Mouse (Mus musculus) hindbrain, embryonic 11.5 days (tissue): ENCODE data around the gene Pip4k2a. TPM values are rescaled to one million over a fixed set of nuclear protein-coding genes. Genes with fewer than 3 reads are reported as not detected.

Source experiments
- ATAC-seq: fragments of 200-750 bp; cut with Nextera tagmentation; 2 replicates; pipeline ENCODE4 v1.8.0; 2017; ENCODE audit warnings: mild to moderate bottlenecking, moderate TSS enrichment, moderate library complexity; ENCODE audit not compliant: low FRiP score
- DNase-seq: peaks from one replicate; pipeline ENCODE4 v3.0.0-alpha.2; 2015; ENCODE audit warnings: low spot score
- H3K27ac ChIP-seq: fragments of 300-500 bp; sonication (generic); 2 replicates; pipeline ENCODE4 v1.5.1; 2014; ENCODE audit warnings: mild to moderate bottlenecking, low read depth, low read length
- H3K27me3 ChIP-seq: fragments of 300-500 bp; sonication (generic); 2 replicates; pipeline ENCODE4 v1.6.1; 2014; ENCODE audit warnings: mild to moderate bottlenecking, low read length, moderate library complexity, mixed read lengths; ENCODE audit not compliant: control insufficient read depth, insufficient read depth
- H3K36me3 ChIP-seq: fragments of 300-500 bp; sonication (generic); 2 replicates; pipeline ENCODE4 v1.6.1; 2014; ENCODE audit warnings: mild to moderate bottlenecking, low read length, moderate library complexity, mixed read lengths; ENCODE audit not compliant: control insufficient read depth, insufficient read depth
- H3K4me1 ChIP-seq: fragments of 300-500 bp; sonication (generic); replicated peaks from 2 replicates; pipeline ENCODE4 v1.6.1; 2014; ENCODE audit warnings: low read length, mixed read lengths; ENCODE audit not compliant: control insufficient read depth, insufficient read depth
- H3K4me2 ChIP-seq: fragments of 300-500 bp; sonication (generic); replicated peaks from 2 replicates; pipeline ENCODE4 v1.6.1; 2014; ENCODE audit warnings: mild to moderate bottlenecking, low read depth, low read length
- H3K4me3 ChIP-seq: fragments of 300-500 bp; sonication (generic); 2 replicates; pipeline ENCODE4 v1.5.1; 2014; ENCODE audit warnings: low read depth, low read length
- H3K9ac ChIP-seq: fragments of 300-500 bp; sonication (generic); 2 replicates; pipeline ENCODE4 v1.6.1; 2014; ENCODE audit warnings: low read depth, low read length
- H3K9me3 ChIP-seq: fragments of 300-500 bp; sonication (generic); 2 replicates; pipeline ENCODE4 v1.6.1; 2016; ENCODE audit warnings: low read length; ENCODE audit not compliant: control insufficient read depth
- WGBS: fragments of 180-500 bp; shearing (Covaris S2); extraction: QIAGEN DNeasy Blood & Tissue Kit; methylation state at CpG from one replicate; pipeline ENCODE4 v1.1.7; 2014; 5-methylcytosine and 5-hydroxymethylcytosine counted together
- polyA plus RNA-seq: library from polyadenylated mRNA; unstranded; fragments of >200 nt; fragmentation: Nextera tagmentation; extraction: Ambion mirVana; gene quantifications from 2 replicates; pipeline ENCODE4 v1.2.1, GENCODE M21; 2014

Pip4k2a gene
- polyA plus RNA-seq, 1 experiment from 2014 or later = 10.8 TPM

DNA sequence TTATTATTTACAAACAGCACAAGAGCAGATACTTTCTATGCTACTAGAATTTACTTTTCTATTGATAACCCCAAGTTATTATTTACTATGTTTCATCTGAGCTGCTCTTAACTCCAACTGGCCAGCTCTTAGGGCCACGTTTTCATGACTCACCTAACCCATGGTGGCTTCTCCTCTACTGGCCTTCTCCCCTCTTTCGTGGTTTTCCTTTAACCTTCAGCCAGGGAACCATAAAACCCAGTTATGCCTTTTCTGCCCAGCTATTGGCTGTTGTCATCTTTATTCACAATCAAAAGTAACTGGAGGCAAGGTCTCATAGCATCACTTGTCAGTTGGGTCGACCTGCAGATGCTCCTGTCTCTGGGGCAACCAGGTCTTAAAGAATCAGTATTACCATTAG is 12.4 kb downstream of the Pip4k2a start:
- Histone ChIP-seq H3K27ac (no peak overlapping the region), H3K27me3 (no peaks in the 10 kb centered on the region), H3K36me3 (no peaks in the 10 kb centered on the region), H3K9ac (no peak overlapping the region), H3K4me1 (no peaks in the 10 kb centered on the region), H3K9me3 (no peaks in the 10 kb centered on the region), H3K4me3 (no peak overlapping the region), H3K4me2 (no peak overlapping the region)
- ATAC-seq = no peak
- no peak for DNase-seq
- 89% methylated on average over 3 of the region's 3 CpGs for WGBS

DNA sequence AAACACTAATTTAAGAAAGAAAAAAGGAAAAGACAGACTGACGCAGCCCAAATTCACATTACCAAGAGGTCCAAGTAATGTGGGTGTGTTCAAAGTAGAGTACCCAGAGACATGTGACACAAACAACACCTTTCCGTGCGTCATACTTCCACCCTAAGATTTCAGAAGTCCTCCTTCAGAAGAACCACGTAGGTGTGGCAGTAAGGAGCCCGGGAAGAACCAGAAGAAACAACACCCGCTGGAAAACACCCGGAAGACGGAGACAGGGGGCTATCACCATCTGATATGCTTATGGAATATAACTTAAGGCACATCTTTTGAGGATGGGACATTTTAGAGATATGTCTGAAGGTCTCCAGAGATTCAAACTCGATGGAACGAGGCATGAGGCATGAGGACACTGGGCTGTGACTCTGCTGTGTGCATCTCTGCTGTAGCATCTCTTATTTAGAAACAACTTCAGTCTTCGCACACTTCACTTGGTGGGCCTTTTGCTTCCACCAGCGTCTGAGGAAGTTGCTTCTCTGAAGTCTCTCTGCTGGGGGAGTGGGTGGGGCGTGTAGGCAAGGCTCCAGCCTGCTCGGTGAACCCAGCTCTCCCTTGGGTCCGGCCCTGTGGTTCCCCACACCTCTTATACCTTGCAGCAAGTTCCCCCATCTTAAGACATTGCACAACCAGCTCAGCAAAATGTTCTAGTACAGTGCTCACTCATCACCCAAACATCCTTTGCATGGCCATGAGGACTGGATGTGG is 13.7 kb downstream of the Pip4k2a start:
- Histone ChIP-seq H3K4me2 (no peak overlapping the region), H3K9ac (no peak overlapping the region), H3K4me3 (no peak overlapping the region), H3K9me3 (no peaks in the 10 kb centered on the region), H3K4me1 (no peaks in the 10 kb centered on the region; the same call in 1 of the 2 replicates), H3K27ac (no peak overlapping the region), H3K36me3 (no peaks in the 10 kb centered on the region), H3K27me3 (no peaks in the 10 kb centered on the region)
- WGBS = 93% methylated on average over 15 of the region's 15 CpGs
- DNase-seq (no peak), ATAC-seq (no peak)

DNA sequence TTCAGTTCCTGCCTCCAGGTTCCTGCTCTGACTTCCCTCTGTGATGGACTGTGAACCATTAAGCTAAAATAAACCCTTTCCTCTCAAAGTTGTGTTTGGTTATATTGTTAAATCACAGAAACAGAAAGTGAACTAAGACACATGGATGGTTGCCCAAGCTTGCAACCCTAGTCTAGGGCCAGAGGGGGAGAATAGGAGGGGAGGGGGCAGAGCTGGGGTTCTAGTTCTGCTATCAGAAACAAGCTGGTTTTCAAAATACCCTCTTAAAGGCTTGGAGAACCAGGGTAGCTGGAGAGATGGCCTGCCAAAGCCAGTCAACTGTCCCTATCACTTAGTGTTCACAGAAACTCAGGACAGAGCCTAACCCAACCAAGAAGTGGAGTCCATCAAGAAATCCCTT is 14.4 kb downstream of the Pip4k2a start:
- no peaks in the 10 kb centered on the region for H3K9me3 ChIP-seq
- ATAC-seq (no peak), DNase-seq (no peak)
- H3K9ac ChIP-seq = no peak overlapping the region
- no peaks in the 10 kb centered on the region for H3K27me3 ChIP-seq
- H3K4me1 ChIP-seq = no peaks in the 10 kb centered on the region; the same call in 1 of the 2 replicates
- no peak overlapping the region for H3K4me3 ChIP-seq
- H3K36me3 ChIP-seq = no peaks in the 10 kb centered on the region
- H3K4me2 ChIP-seq = no peak overlapping the region
- no peak overlapping the region for H3K27ac ChIP-seq

DNA sequence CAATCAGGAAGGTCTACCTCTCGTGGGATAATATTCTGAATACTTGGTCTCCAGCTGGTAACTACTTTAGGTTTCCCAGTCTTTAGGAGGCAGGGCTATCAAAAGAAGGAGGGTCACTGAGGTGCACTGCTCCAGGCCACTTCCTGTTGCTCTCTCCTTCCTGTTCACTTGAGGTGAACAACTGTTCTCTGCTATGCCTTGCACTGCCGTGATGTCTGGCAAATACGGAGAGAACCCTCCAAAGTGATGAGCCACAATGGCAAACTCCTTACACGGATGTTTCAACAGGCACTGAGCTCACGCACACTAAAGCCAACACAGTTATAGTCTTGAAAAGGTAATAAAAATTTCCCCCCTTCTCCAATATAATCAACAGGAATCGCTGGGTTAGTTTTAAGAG is 15.3 kb downstream of the Pip4k2a start:
- H3K9me3 ChIP-seq = no peaks in the 10 kb centered on the region
- H3K4me2 ChIP-seq = no peak overlapping the region
- no peaks in the 10 kb centered on the region for H3K36me3 ChIP-seq
- no peak for DNase-seq
- H3K4me3 ChIP-seq = no peak overlapping the region
- H3K9ac ChIP-seq = no peak overlapping the region
- WGBS = 83% methylated on average over 6 of the region's 6 CpGs
- ATAC-seq = no peak
- H3K27ac ChIP-seq = no peak overlapping the region
- no peaks in the 10 kb centered on the region; the same call in 1 of the 2 replicates for H3K4me1 ChIP-seq
- no peaks in the 10 kb centered on the region for H3K27me3 ChIP-seq

DNA sequence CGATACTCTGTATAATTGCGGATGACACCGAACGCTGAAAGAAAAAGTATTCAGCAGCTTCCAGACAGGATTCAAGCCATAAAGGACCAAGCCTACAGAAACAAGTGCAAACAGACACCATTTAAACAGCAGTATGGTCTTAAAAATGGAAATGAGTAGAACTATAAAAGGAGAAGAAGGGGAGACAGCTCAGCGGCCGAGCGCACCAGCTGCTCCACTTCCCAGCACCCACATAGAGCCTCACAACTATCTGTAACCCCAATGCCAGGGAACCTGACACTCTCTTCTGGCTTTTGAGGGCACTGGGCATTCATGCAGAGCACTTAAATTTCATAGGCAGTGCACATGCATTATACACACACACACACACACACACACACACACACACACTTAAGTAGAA is 18.3 kb downstream of the Pip4k2a start:
- H3K4me2 ChIP-seq = no peak overlapping the region
- no peaks in the 10 kb centered on the region for H3K27me3 ChIP-seq
- H3K4me1 ChIP-seq = no peaks in the 10 kb centered on the region; the same call in 1 of the 2 replicates
- no peak overlapping the region for H3K27ac ChIP-seq
- no peaks in the 10 kb centered on the region for H3K9me3 ChIP-seq
- WGBS = 82% methylated on average over 7 of the region's 7 CpGs
- H3K36me3 ChIP-seq = no peaks in the 10 kb centered on the region
- no peak overlapping the region for H3K4me3 ChIP-seq
- H3K9ac ChIP-seq = no peak overlapping the region
- DNase-seq (no peak), ATAC-seq (no peak)

DNA sequence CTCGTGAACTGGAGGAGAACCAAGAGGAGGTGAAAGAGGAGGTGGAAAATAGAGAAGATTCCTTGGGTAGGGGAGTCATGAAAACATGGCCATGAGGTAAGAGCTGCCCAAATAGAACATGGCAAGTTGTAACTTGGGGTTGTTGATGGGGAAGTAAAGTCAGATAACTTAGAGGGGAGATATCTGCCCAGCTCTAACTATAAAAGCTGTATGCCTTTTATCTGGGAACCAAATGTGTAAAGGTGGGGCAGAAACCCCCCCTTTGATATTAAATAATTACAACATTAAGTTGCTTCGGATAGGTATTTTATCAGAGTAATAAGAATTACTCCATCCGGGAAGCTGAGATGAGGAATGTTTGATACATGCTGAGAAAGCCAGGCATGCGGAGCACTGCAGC is 18.9 kb downstream of the Pip4k2a start:
- H3K4me3 ChIP-seq = no peak overlapping the region
- no peak overlapping the region for H3K4me2 ChIP-seq
- 88% methylated on average over 4 of the region's 4 CpGs for WGBS
- DNase-seq (no peak), ATAC-seq (no peak)
- H3K9me3 ChIP-seq = no peaks in the 10 kb centered on the region
- H3K4me1 ChIP-seq = no peaks in the 10 kb centered on the region; the same call in 1 of the 2 replicates
- H3K27me3 ChIP-seq = no peaks in the 10 kb centered on the region
- no peak overlapping the region for H3K27ac ChIP-seq
- H3K36me3 ChIP-seq = no peaks in the 10 kb centered on the region
- no peak overlapping the region for H3K9ac ChIP-seq

DNA sequence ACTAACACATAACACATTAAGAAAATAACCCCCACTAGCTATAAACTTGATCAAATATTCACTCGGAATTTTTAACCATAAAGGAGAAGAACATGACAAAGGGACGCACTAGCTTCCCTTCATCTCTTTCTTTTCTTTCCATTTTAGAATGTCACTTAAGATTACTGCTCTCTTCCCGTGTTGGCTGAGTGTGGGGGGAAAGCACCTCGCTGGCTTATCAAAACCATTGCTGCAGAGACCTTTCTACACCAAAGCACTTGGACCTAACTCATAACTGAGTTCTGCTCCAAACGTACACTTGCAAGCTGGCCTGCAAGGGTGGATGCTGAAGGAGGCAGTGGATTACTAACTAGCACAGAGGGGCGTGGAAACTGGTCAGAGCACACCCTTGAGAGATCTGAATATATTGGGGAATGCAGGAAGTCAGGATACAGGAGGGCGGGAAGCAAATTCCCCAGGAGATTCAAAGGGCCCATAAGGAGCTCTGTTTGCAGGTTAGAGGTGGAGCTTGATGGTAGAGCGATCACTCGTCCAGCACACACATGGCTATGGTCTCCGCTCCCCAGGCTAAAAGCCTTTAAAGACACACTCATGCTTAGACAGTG is 20.6 kb downstream of the Pip4k2a start:
- no peak overlapping the region for H3K4me3 ChIP-seq
- no peak overlapping the region for H3K4me2 ChIP-seq
- H3K9me3 ChIP-seq = 0 out of 2 replicates have a peak, but pooled peaks cover 3% of the 10 kb centered on the region
- 88% methylated on average over 10 of the region's 10 CpGs for WGBS
- no peaks in the 10 kb centered on the region; the same call in 1 of the 2 replicates for H3K4me1 ChIP-seq
- no peak overlapping the region for H3K27ac ChIP-seq
- no peaks in the 10 kb centered on the region for H3K36me3 ChIP-seq
- no peak for DNase-seq
- no peaks in the 10 kb centered on the region for H3K27me3 ChIP-seq
- H3K9ac ChIP-seq = no peak overlapping the region
- ATAC-seq = no peak

DNA sequence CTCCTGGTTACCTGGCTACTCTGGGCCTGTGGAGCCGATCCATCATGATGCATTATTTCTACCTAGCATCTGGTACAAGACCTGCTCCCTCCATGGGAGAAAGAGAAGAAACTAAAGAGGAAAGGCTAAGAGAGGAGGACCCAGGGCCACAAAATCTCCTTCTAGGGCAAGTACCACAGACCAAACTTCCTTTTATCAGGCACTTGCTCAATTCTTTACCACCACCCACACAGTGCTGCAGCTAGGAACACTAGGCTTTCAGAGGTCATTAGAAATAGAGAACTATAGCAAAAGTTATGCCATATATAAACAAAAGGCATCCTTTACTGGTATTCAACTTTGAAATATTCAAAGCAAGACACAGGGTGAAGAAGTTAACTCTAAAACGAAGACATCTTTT is 21.8 kb downstream of the Pip4k2a start:
- Histone ChIP-seq H3K36me3 (no peaks in the 10 kb centered on the region), H3K4me3 (no peak overlapping the region), H3K9ac (no peak overlapping the region), H3K27me3 (no peaks in the 10 kb centered on the region), H3K4me1 (no peaks in the 10 kb centered on the region; the same call in 1 of the 2 replicates), H3K4me2 (no peak overlapping the region), H3K27ac (no peak overlapping the region), H3K9me3 (0 out of 2 replicates have a peak, but pooled peaks cover 3% of the 10 kb centered on the region)
- DNase-seq (no peak), ATAC-seq (no peak)
- 92% methylated on average over 2 of the region's 2 CpGs for WGBS
